8 mouse cellular contexts compared by ENCODE assay signal in genomic region chr1:141961743-141962142, GRCm38 (mm10).
DNase-seq lines count a peak whose midpoint lies in the region; ATAC-seq and TF ChIP-seq lines count a peak whose summit lies in the region.

No protein-coding gene starts in this region.

- no peaks in the 10 kb centered on the region for H3K36me3 ChIP-seq in midbrain, postnatal 0 days (ENCODE audit: insufficient read depth, low read length)
- H3K36me3 ChIP-seq in midbrain, embryonic 16.5 days (ENCODE audit: control insufficient read depth, insufficient read depth, low read length), result no peaks in the 10 kb centered on the region
- H3K36me3 ChIP-seq in hindbrain, postnatal 0 days (ENCODE audit: insufficient read depth, low read length), result no peaks in the 10 kb centered on the region

- H3K4me3 ChIP-seq in midbrain, postnatal 0 days (ENCODE audit: low read depth, low read length), result no peak overlapping the region
- no peak overlapping the region for H3K4me3 ChIP-seq in midbrain, embryonic 16.5 days (ENCODE audit: low read depth, low read length)
- no peak overlapping the region for H3K4me3 ChIP-seq in hindbrain, postnatal 0 days (ENCODE audit: low read length)

- H3K4me2 ChIP-seq in midbrain, postnatal 0 days (ENCODE audit: low read depth, low read length, poor library complexity, severe bottlenecking), result no peak overlapping the region
- no peak overlapping the region for H3K4me2 ChIP-seq in midbrain, embryonic 16.5 days (ENCODE audit: low read length)
- H3K4me2 ChIP-seq in hindbrain, postnatal 0 days (ENCODE audit: low read depth, low read length), result no peak overlapping the region

- peak; percentile 2 to 3 for DNase-seq in heart, postnatal 36 days
- DNase-seq in heart, postnatal 25 days (ENCODE audit: low spot score), result no peak
- peak; percentile 13 for DNase-seq in midbrain, postnatal 0 days (ENCODE audit: low spot score)
- peak; percentile 20 for DNase-seq in R1 (ENCODE audit: low read depth, low spot score)
- DNase-seq in hindbrain, postnatal 0 days (ENCODE audit: low spot score), result peak; percentile 41
- no peak for DNase-seq in ovary, postnatal 10 days (ENCODE audit: low spot score)
- DNase-seq in layer of hippocampus, postnatal 36 days, result no peak

- WGBS in midbrain, postnatal 0 days, result 1% methylated on average over 2 of the region's 2 CpGs
- WGBS in midbrain, embryonic 16.5 days, result 0% methylated on average over 2 of the region's 2 CpGs
- WGBS in hindbrain, postnatal 0 days, result 4% methylated on average over 2 of the region's 2 CpGs

- no peaks in the 10 kb centered on the region for H3K9me3 ChIP-seq in midbrain, postnatal 0 days (ENCODE audit: low read length)
- H3K9me3 ChIP-seq in midbrain, embryonic 16.5 days (replicated peaks; ENCODE audit: control insufficient read depth, low read length, poor library complexity, severe bottlenecking), result no peaks in the 10 kb centered on the region
- H3K9me3 ChIP-seq in hindbrain, postnatal 0 days (ENCODE audit: low read length), result no peaks in the 10 kb centered on the region

- no peak for ATAC-seq in midbrain, postnatal 0 days (ENCODE audit: low FRiP score)
- ATAC-seq in midbrain, embryonic 16.5 days, result no peak
- no peak for ATAC-seq in hindbrain, postnatal 0 days

- intact Hi-C loops in heart, postnatal 36 days (cut with DNase I), result no loop called here
- intact Hi-C loops in heart, postnatal 25 days (cut with DNase I), result no loop called here

- H3K9ac ChIP-seq in midbrain, postnatal 0 days (replicated peaks; ENCODE audit: low read length, poor library complexity, severe bottlenecking), result no peak overlapping the region
- H3K9ac ChIP-seq in midbrain, embryonic 16.5 days (ENCODE audit: low read depth, low read length), result no peak overlapping the region
- H3K9ac ChIP-seq in hindbrain, postnatal 0 days (replicated peaks; ENCODE audit: low read length), result no peak overlapping the region

- TF ChIP-seq CTCF in midbrain, postnatal 0 days (IDR thresholded peaks at IDR 0.05), result peak; percentile 62
- TF ChIP-seq CTCF in hindbrain, postnatal 0 days (IDR thresholded peaks at IDR 0.05; ENCODE audit: low read depth), result peak; percentile 59

- H3K27me3 ChIP-seq in midbrain, postnatal 0 days (ENCODE audit: insufficient read depth, low read length), result no peaks in the 10 kb centered on the region
- no peaks in the 10 kb centered on the region for H3K27me3 ChIP-seq in midbrain, embryonic 16.5 days (ENCODE audit: control insufficient read depth, insufficient read depth, low read depth, low read length)
- H3K27me3 ChIP-seq in hindbrain, postnatal 0 days (ENCODE audit: insufficient read depth, low read length), result no peaks in the 10 kb centered on the region

- H3K27ac ChIP-seq in midbrain, postnatal 0 days (ENCODE audit: low read depth, low read length), result no peak overlapping the region
- no peak overlapping the region for H3K27ac ChIP-seq in midbrain, embryonic 16.5 days (ENCODE audit: low read length)
- no peak overlapping the region for H3K27ac ChIP-seq in hindbrain, postnatal 0 days

- no peaks in the 10 kb centered on the region for H3K4me1 ChIP-seq in midbrain, postnatal 0 days (ENCODE audit: insufficient read depth, low read length)
- H3K4me1 ChIP-seq in midbrain, embryonic 16.5 days (ENCODE audit: control insufficient read depth, insufficient read depth, low read length), result no peaks in the 10 kb centered on the region
- H3K4me1 ChIP-seq in hindbrain, postnatal 0 days (ENCODE audit: insufficient read depth, low read length), result no peaks in the 10 kb centered on the region

Comparison
In these comparisons a context has a peak if more than half of its experiments do, and no peak if none do; other contexts are left out.
1. DNase-seq: peak in heart, postnatal 36 days (2 of 2), midbrain, postnatal 0 days (single experiment), R1 (single experiment) and hindbrain, postnatal 0 days (single experiment); none in heart, postnatal 25 days (single experiment), ovary, postnatal 10 days (single experiment) and layer of hippocampus, postnatal 36 days (0 of 2).